19 mouse cellular contexts compared by ENCODE assay signal in genomic region chr14:28733496-28733895, GRCm38 (mm10).
"Had no signal": no experiment of that assay in that cellular context is flagged by ENCODE, and none has a peak within 500 bp of the region (broad histone marks: within the 10 kb centered on the region; RNA-seq: fewer than 3 reads in every experiment).

No protein-coding gene starts in this region.

- DNase-seq: kidney, postnatal 14 days; liver, postnatal 0 days; lung, embryonic 14.5 days; right cerebral cortex, adult 18-20 months; right cerebral cortex, postnatal 14 days; right cerebral cortex, postnatal 4 days; thymus, adult 18-20 months; thymus, postnatal 36 days had no signal

- H3K4me3 ChIP-seq: kidney, embryonic 15.5 days; layer of hippocampus, adult 2 months; limb, embryonic 10.5 days; limb, embryonic 13.5 days; midbrain, embryonic 12.5 days; midbrain, embryonic 15.5 days; neural tube, embryonic 12.5 days; neural tube, embryonic 15.5 days had no signal

- H3K9ac ChIP-seq: kidney, embryonic 15.5 days; limb, embryonic 13.5 days; liver, embryonic 14.5 days; liver, postnatal 0 days; lung, embryonic 14.5 days; midbrain, embryonic 12.5 days; midbrain, embryonic 15.5 days; neural tube, embryonic 12.5 days; neural tube, embryonic 15.5 days had no signal

- H3K4me1 ChIP-seq: kidney, embryonic 15.5 days; limb, embryonic 13.5 days; midbrain, embryonic 12.5 days; midbrain, embryonic 15.5 days; neural tube, embryonic 12.5 days; neural tube, embryonic 15.5 days had no signal

- H3K36me3 ChIP-seq: kidney, embryonic 15.5 days; limb, embryonic 10.5 days; limb, embryonic 13.5 days; midbrain, embryonic 12.5 days; midbrain, embryonic 15.5 days; neural tube, embryonic 12.5 days; neural tube, embryonic 15.5 days had no signal

- H3K27me3 ChIP-seq: kidney, embryonic 15.5 days; limb, embryonic 13.5 days; midbrain, embryonic 12.5 days; midbrain, embryonic 15.5 days; neural tube, embryonic 12.5 days; neural tube, embryonic 15.5 days had no signal

- H3K27ac ChIP-seq: kidney, embryonic 15.5 days; layer of hippocampus, adult 2 months; limb, embryonic 10.5 days; limb, embryonic 13.5 days; liver, embryonic 14.5 days; macrophage; midbrain, embryonic 12.5 days; midbrain, embryonic 15.5 days; neural tube, embryonic 12.5 days; neural tube, embryonic 15.5 days; stomach, postnatal 0 days had no signal
